Mouse (Mus musculus) forebrain, embryonic 14.5 days (tissue): ENCODE results near the gene Tmem235. TPM values are rescaled to one million over a fixed set of nuclear protein-coding genes. Genes with fewer than 3 reads are reported as not detected.
"Not testable (repeated sequence)": the region's sequence is repeated elsewhere in the genome, so short reads cannot be mapped to it uniquely, and the experiment has no call there.

Experiments used
- ATAC-seq: fragments of 200-750 bp; cut with Nextera tagmentation; 2 replicates; pipeline ENCODE4 v1.8.0; 2017; ENCODE audit warnings: mild to moderate bottlenecking, moderate library complexity
- DNase-seq: peaks from one replicate; pipeline ENCODE4 v3.0.0-alpha.2; 2015; ENCODE audit warnings: low spot score
- H3K27ac ChIP-seq: fragments of 300-500 bp; sonication (generic); 2 replicates; pipeline ENCODE4 v1.5.1; 2014; ENCODE audit warnings: low read depth, mild to moderate bottlenecking, control low read depth, low read length, moderate library complexity
- H3K27me3 ChIP-seq: fragments of 300-500 bp; sonication (generic); replicated peaks from 2 replicates; pipeline ENCODE4 v1.6.1; 2014; ENCODE audit warnings: low read length, control low read depth, mixed read lengths; ENCODE audit not compliant: control insufficient read depth, insufficient read depth
- H3K36me3 ChIP-seq: fragments of 300-500 bp; sonication (generic); 2 replicates; pipeline ENCODE4 v1.6.1; 2014; ENCODE audit warnings: low read length, control low read depth; ENCODE audit not compliant: control insufficient read depth, insufficient read depth
- H3K4me1 ChIP-seq: fragments of 300-500 bp; sonication (generic); 2 replicates; pipeline ENCODE4 v1.6.1; 2014; ENCODE audit warnings: antibody characterized with exemption, low read length, control low read depth; ENCODE audit not compliant: control insufficient read depth, insufficient read depth
- H3K4me2 ChIP-seq: fragments of 300-500 bp; sonication (generic); 2 replicates; pipeline ENCODE4 v1.6.1; 2014; ENCODE audit warnings: mild to moderate bottlenecking, control low read depth, low read length
- H3K4me3 ChIP-seq: fragments of 300-500 bp; sonication (generic); 2 replicates; pipeline ENCODE4 v1.5.1; 2014; ENCODE audit warnings: low read depth, low read length, control low read depth
- H3K9ac ChIP-seq: fragments of 300-500 bp; sonication (generic); 2 replicates; pipeline ENCODE4 v1.6.1; 2014; ENCODE audit warnings: mild to moderate bottlenecking, low read length, control low read depth, moderate library complexity
- H3K9me3 ChIP-seq: fragments of 300-500 bp; sonication (generic); replicated peaks from 2 replicates; pipeline ENCODE4 v1.6.1; 2016; ENCODE audit warnings: low read length, control low read depth, mixed read lengths; ENCODE audit not compliant: control insufficient read depth
- WGBS: fragments of 180-500 bp; shearing (Covaris S2); extraction: QIAGEN DNeasy Blood & Tissue Kit; methylation state at CpG from one replicate; pipeline ENCODE4 v1.1.7; 2014; 5-methylcytosine and 5-hydroxymethylcytosine counted together
- polyA plus RNA-seq: library from polyadenylated mRNA; unstranded; fragments of >200 nt; fragmentation: Nextera tagmentation; extraction: Ambion mirVana; gene quantifications from 2 replicates; pipeline ENCODE4 v1.2.1, GENCODE M21; 2014

Tmem235 gene
- polyA plus RNA-seq, 1 experiment from 2014 or later: not detected

GRCm38 (mm10) chr11:117829671-117830215 is 30.8 kb upstream of the Tmem235 start:
- H3K27ac ChIP-seq: no peak overlapping the region
- no peak overlapping the region for H3K4me2 ChIP-seq
- no peak overlapping the region for H3K9ac ChIP-seq
- H3K27me3 ChIP-seq: no peaks in the 10 kb centered on the region
- H3K36me3 ChIP-seq: no peaks in the 10 kb centered on the region
- peaks cover 20% of the 10 kb centered on the region; the same call in 1 of the 2 replicates for H3K4me1 ChIP-seq
- DNase-seq (no peak), ATAC-seq (no peak)
- 87% methylated on average over 2 of the region's 2 CpGs for WGBS
- no peaks in the 10 kb centered on the region for H3K9me3 ChIP-seq
- no peak overlapping the region for H3K4me3 ChIP-seq

GRCm38 (mm10) chr11:117830401-117830800 is 30.2 kb upstream of the Tmem235 start:
- H3K27ac ChIP-seq: no peak overlapping the region
- H3K27me3 ChIP-seq: no peaks in the 10 kb centered on the region
- H3K36me3 ChIP-seq: no peaks in the 10 kb centered on the region
- ATAC-seq (no peak), DNase-seq (peak; percentile 33)
- H3K4me3 ChIP-seq: no peak overlapping the region
- no peak overlapping the region for H3K4me2 ChIP-seq
- no peak overlapping the region for H3K9ac ChIP-seq
- WGBS: 59% methylated on average over 9 of the region's 9 CpGs
- no peaks in the 10 kb centered on the region for H3K9me3 ChIP-seq
- H3K4me1 ChIP-seq: peaks cover 14% of the 10 kb centered on the region; the same call in 1 of the 2 replicates

- Histone ChIP-seq H3K9me3 (no peaks in the 10 kb centered on the region), H3K36me3 (no peaks in the 10 kb centered on the region), H3K4me2 (peak overlapping the region; percentile 51), H3K27me3 (no peaks in the 10 kb centered on the region), H3K27ac (no peak overlapping the region), H3K4me1 (peaks cover 17% of the 10 kb centered on the region; the same call in 1 of the 2 replicates), H3K9ac (no peak overlapping the region), H3K4me3 (peak overlapping the region; percentile 21)
- 19% methylated on average over 28 of the region's 28 CpGs for WGBS
- peak; percentile 73 for ATAC-seq
- peak; percentile 79 for DNase-seq
Observed at GRCm38 (mm10) chr11:117832086-117832969, 28.2 kb upstream of the Tmem235 start.

- not testable (repeated sequence) for H3K4me3 ChIP-seq, H3K9me3 ChIP-seq, H3K27ac ChIP-seq, H3K4me1 ChIP-seq, H3K36me3 ChIP-seq, DNase-seq, H3K9ac ChIP-seq, H3K27me3 ChIP-seq, ATAC-seq, H3K4me2 ChIP-seq
- WGBS: 92% methylated on average over 4 of the region's 6 CpGs
Observed at GRCm38 (mm10) chr11:117833509-117833908, 27.0 kb upstream of the Tmem235 start.

GRCm38 (mm10) chr11:117834086-117834485 is 26.5 kb upstream of the Tmem235 start:
- Histone ChIP-seq H3K4me3 (no peak overlapping the region), H3K27me3 (no peaks in the 10 kb centered on the region), H3K4me1 (peaks cover 8% of the 10 kb centered on the region; the same call in 1 of the 2 replicates), H3K9me3 (no peaks in the 10 kb centered on the region), H3K9ac (no peak overlapping the region), H3K36me3 (no peaks in the 10 kb centered on the region), H3K27ac (no peak overlapping the region), H3K4me2 (no peak overlapping the region)
- WGBS: 92% methylated on average over 8 of the region's 8 CpGs
- DNase-seq (no peak), ATAC-seq (no peak)

- Histone ChIP-seq H3K4me2 (peak overlapping the region; percentile 36; the same call in 1 of the 2 replicates), H3K27ac (no peak overlapping the region), H3K36me3 (no peaks in the 10 kb centered on the region), H3K4me3 (no peak overlapping the region), H3K9ac (no peak overlapping the region), H3K9me3 (no peaks in the 10 kb centered on the region), H3K27me3 (no peaks in the 10 kb centered on the region), H3K4me1 (peaks cover 7% of the 10 kb centered on the region; the same call in 1 of the 2 replicates)
- peak; percentile 27; the same call in 1 of the 2 replicates for ATAC-seq
- peak; percentile 57 for DNase-seq
- WGBS: 23% methylated on average over 13 of the region's 13 CpGs
Observed at GRCm38 (mm10) chr11:117836306-117836705, 24.2 kb upstream of the Tmem235 start.

- Histone ChIP-seq H3K4me3 (no peak overlapping the region), H3K4me2 (no peak overlapping the region), H3K36me3 (no peaks in the 10 kb centered on the region), H3K4me1 (peaks cover 3% of the 10 kb centered on the region; the same call in 1 of the 2 replicates), H3K27me3 (no peaks in the 10 kb centered on the region), H3K9me3 (no peaks in the 10 kb centered on the region), H3K27ac (no peak overlapping the region; the same call in 1 of the 2 replicates), H3K9ac (no peak overlapping the region)
- WGBS: 88% methylated on average over 2 of the region's 2 CpGs
- ATAC-seq: peak; percentile 42; the same call in 1 of the 2 replicates
- DNase-seq: peak; percentile 32
Observed at GRCm38 (mm10) chr11:117838572-117838971, 22.0 kb upstream of the Tmem235 start.

GRCm38 (mm10) chr11:117839021-117839420 is 21.5 kb upstream of the Tmem235 start:
- Histone ChIP-seq H3K27ac (no peak overlapping the region; the same call in 1 of the 2 replicates), H3K4me3 (no peak overlapping the region), H3K9ac (no peak overlapping the region), H3K9me3 (no peaks in the 10 kb centered on the region), H3K4me1 (peaks cover 3% of the 10 kb centered on the region; the same call in 1 of the 2 replicates), H3K27me3 (no peaks in the 10 kb centered on the region), H3K4me2 (no peak overlapping the region), H3K36me3 (no peaks in the 10 kb centered on the region)
- 81% methylated on average over 1 of the region's 1 CpGs for WGBS
- DNase-seq (peak; percentile 40), ATAC-seq (no peak)
